Mouse (Mus musculus) granulocyte monocyte progenitor cell, adult 5-6 weeks (primary cell): ENCODE measurements around the gene Ccdc93. TPM values are rescaled to one million over a fixed set of nuclear protein-coding genes. Genes with fewer than 3 reads are reported as not detected.

ENCODE experiments used
- ATAC-seq: replicated peaks from 2 replicates; pipeline ENCODE4 v1.8.0; 2016; ENCODE audit warnings: mild to moderate bottlenecking, moderate TSS enrichment, inconsistent platforms; ENCODE audit not compliant: poor library complexity, severe bottlenecking
- total RNA-seq, 2 experiments: library from RNA; stranded (forward) in 1 of 2; stranded (reverse) in 1 of 2; fragments of 200-712, 200-1000 nt in 1 of 2; fragments of >200 nt in 1 of 2; fragmentation: Nextera tagmentation in 1 of 2; gene quantifications; 2 replicates each; pipeline ENCODE4 v1.2.3; 2014 to 2017

The Ccdc93 gene
- total RNA-seq, 2 experiments from 2014 or later: 19.5 to 32.0 TPM

DNA sequence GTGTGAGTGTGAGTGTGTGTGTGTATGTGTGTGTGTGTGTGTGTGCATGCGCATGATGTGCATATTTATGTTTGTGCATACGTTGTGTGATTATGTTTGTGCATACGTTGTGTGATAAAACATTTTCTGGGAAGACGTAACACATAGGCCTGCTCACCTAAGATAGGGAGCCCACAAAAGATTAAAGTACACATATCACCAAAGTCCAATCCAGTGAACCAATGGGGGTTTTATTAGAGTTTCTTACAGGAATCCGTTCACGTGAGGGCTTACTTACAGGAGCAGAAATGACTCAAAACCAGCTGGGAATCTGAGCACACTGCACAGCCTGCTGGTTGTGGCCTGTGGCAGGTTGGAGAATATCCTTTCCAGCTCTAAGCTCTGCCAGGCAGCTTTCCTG is 13.3 kb downstream of the Ccdc93 start:
- no peak for ATAC-seq

- no peak for ATAC-seq
These were observed 16.4 kb downstream of the Ccdc93 start for GRCm38 (mm10) chr1:121447216-121447615.

- no peak for ATAC-seq
These were observed 17.3 kb downstream of the Ccdc93 start for GRCm38 (mm10) chr1:121448166-121448565.

- ATAC-seq: no peak
These were observed 20.2 kb downstream of the Ccdc93 start for GRCm38 (mm10) chr1:121451009-121451408.

GRCm38 (mm10) chr1:121452498-121452897 is 21.6 kb downstream of the Ccdc93 start:
- no peak for ATAC-seq

- no peak for ATAC-seq
These were observed 22.2 kb downstream of the Ccdc93 start for GRCm38 (mm10) chr1:121453053-121453452.

- ATAC-seq: no peak
These were observed 24.1 kb downstream of the Ccdc93 start for GRCm38 (mm10) chr1:121454951-121455350.

- ATAC-seq: no peak
These were observed 29.2 kb downstream of the Ccdc93 start for GRCm38 (mm10) chr1:121460077-121460476.

GRCm38 (mm10) chr1:121461895-121462294 is 31.0 kb downstream of the Ccdc93 start:
- peak; percentile 69 for ATAC-seq

- peak; percentile 66 for ATAC-seq
These were observed 31.8 kb downstream of the Ccdc93 start for GRCm38 (mm10) chr1:121462643-121463042.

GRCm38 (mm10) chr1:121463806-121464205 is 33.0 kb downstream of the Ccdc93 start:
- ATAC-seq: no peak

GRCm38 (mm10) chr1:121466276-121466675 is 35.4 kb downstream of the Ccdc93 start:
- ATAC-seq: no peak

DNA sequence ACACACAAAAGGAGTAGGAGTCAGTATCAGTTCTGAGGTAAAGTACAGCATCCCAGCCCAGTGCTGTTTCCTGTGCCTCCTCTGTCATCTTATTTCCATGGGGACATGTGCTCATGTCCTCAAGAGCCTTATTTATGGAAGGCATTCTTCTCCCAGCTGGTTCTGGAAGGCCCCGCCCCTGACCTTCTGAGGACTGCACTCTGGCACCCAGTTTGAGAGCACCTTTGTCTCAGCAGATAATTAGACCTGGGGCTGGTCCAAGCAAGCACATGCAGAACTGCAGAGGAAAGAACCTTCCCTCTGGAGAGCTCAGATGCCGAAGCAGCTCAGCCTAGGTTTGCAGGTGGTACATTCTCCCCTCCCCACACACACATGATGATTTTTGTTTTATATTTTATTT is 37.4 kb downstream of the Ccdc93 start:
- ATAC-seq: no peak

- no peak for ATAC-seq
These were observed 40.7 kb downstream of the Ccdc93 start for GRCm38 (mm10) chr1:121471503-121471902.

GRCm38 (mm10) chr1:121477716-121478115 is 46.9 kb downstream of the Ccdc93 start:
- 0 out of 2 replicates have a peak, but pooled peaks have one; percentile 15 for ATAC-seq

DNA sequence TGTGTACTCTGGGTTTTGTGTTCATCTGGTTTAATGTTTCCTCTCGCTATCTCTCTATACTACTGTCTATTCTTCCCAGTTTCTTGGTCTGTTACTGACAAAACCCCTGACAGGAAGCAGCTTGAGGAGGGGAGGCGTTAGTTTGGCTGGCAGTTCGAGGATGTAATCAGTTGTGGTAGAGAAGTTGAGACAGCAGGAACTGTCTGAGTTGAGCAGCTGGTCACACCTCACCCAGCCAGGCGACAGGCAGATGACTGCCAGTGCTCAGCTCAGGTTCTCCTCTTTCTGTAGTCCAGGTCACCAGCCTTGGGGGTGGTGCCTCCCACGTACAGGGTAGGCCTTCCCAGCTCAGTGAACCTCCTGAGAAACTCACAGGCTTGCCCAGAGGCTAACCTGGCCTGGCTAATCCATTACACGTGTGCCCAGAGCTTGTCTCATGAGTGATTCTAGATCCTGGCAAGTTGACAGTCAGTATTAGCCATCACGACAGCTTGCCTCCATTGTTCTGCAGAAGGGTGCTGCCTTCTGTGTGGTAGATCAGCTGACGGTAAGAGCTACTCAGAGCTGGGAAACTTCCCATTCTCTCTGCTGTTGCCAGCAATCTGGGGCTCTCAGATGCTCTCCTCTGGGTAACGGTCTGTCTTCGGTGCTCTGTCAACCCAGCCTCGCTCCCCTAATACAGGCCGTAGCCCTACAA is 47.6 kb downstream of the Ccdc93 start:
- peak; percentile 95 for ATAC-seq

DNA sequence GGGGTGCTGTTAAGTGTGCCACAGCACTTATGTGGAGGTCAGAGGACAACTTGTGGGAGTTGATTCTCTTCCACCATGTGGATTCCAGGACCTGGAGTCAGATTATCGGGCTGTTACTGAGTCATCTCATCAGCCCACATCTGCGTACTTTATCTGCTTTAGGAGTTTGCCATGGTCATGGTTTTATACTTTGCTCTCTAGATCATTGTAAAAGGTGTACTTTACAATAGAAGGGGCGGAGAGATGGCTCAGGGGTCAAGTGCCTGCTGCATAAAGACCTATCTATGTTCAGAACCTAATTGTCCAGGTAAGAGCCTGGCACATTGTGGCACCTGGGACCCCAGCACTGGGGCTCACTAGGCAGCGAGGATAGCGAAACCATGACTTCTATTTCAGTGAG is 48.6 kb downstream of the Ccdc93 start:
- no peak for ATAC-seq

GRCm38 (mm10) chr1:121483091-121483490 is 52.2 kb downstream of the Ccdc93 start:
- no peak for ATAC-seq

DNA sequence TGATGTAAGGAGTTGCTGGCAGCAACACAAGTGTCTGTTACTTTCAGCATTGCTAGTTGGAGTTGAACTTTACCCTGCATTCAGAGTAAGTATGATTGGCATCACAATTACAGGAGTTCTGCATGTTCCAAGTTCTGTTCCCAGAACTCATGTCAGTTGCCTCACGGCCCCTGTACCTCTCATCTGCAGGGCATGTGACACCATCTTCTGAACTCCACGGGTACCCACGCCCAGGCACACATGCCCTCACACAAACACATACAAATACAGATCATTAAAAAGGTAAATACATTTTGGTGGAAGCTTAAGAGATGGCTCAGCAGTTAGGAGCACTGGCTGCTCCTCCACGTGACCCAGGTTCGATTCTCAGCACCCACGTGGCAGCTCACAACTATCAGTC is 56.0 kb downstream of the Ccdc93 start:
- ATAC-seq: no peak

GRCm38 (mm10) chr1:121490241-121490640 is 59.4 kb downstream of the Ccdc93 start:
- peak; percentile 89 for ATAC-seq

GRCm38 (mm10) chr1:121497093-121497492 is 66.2 kb downstream of the Ccdc93 start:
- ATAC-seq: no peak

GRCm38 (mm10) chr1:121508729-121509128 is 77.9 kb downstream of the Ccdc93 start:
- peak; percentile 70 for ATAC-seq
